Mouse (Mus musculus): ENCODE results near the gene Flt3l. TPM values are rescaled to one million over a fixed set of nuclear protein-coding genes. Genes with fewer than 3 reads are reported as not detected.

The Flt3l gene
- polyA plus RNA-seq (2017; shearing (Covaris generic)), result 100 to 1,000 TPM; 263 to 410 TPM

GRCm38 (mm10) chr7:45135993-45136567, at the start of gene Flt3l, which contains the start of gene Gm45713:
Gene Flt3l, minus strand, starts transcription at chr7:45136432.
Gene Gm45713, minus strand, starts transcription at chr7:45136231.

GRCm38 (mm10) chr7:45180896-45181477, 44.8 kb upstream of the Flt3l start, which contains the start of gene Pth2:
Gene Pth2, plus strand, starts transcription at chr7:45180995.

DNA sequence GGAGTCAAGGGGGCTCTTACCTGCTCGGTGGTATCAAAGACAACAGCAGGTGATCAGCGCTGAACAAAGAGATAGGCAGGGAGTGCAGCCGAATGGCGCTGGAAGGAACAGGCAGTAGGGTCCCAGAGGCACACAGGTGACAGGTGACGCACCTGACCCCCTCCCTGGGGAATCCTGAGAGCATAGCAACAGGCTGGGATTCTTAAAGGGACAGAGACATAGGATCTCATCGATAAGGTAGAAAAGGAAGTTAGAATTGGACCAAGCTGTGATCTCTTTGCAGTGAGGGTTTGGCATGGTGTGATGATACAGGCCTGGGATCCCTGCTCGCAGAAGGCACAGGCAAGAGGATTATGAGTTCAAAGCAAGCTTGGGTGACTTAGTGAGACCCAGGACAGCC, 43.2 kb upstream of the Flt3l start, which contains the start of gene Gfy:
Gene Gfy (minus strand): TSS at position 101 of the 400 bp plus-strand sequence.

GRCm38 (mm10) chr7:45163735-45164490, 27.7 kb upstream of the Flt3l start, which contains the start of gene Slc17a7:
Gene Slc17a7, plus strand, starts transcription at chr7:45163949.

GRCm38 (mm10) chr7:45154096-45154992, 18.1 kb upstream of the Flt3l start, which contains the start of the genes Pih1d1 and Aldh16a1:
Gene Pih1d1, plus strand, starts transcription at chr7:45154303.
Gene Aldh16a1, minus strand, starts transcription at chr7:45154584.

DNA sequence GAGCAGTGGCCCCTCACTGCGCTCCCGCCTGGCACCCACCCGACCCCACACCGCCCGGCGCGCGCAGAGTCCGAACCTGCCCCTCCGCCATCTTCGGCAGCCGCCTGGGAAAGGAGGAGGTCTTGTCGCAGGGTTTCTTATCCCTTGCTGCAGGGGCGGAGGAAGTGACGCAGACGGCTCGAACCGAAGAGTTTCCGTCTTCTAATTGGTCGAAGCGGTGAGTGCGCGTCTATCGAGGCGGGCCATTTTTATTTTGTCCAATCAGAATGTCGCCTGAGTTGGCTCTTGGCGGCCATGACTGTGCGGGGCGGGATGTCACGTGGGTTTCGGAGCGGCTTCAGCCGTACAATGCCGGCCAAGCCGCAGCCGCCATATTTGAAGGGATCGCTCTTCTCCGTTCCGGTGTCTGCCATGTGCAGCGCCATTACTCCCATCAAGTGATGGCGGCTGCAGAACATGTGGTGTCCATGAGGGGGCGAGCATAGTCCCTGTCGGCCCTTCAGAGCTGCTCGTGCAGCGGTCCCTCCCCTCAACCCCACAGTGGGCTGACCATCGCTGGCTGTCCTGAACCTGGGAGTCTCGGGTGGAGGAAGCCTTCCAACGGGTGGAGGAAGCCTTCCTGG, 7.5 kb downstream of the Flt3l start, which contains the start of gene Rpl13a:
Gene Rpl13a (minus strand): TSS at position 138 of the 623 bp plus-strand sequence.

GRCm38 (mm10) chr7:45124224-45125143, 11.7 kb downstream of the Flt3l start, which contains the start of gene Rps11:
Gene Rps11, minus strand, starts transcription at chr7:45124439.

GRCm38 (mm10) chr7:45103652-45104180, 32.5 kb downstream of the Flt3l start, which contains the start of gene Fcgrt:
Gene Fcgrt, minus strand, starts transcription at chr7:45103851.

DNA sequence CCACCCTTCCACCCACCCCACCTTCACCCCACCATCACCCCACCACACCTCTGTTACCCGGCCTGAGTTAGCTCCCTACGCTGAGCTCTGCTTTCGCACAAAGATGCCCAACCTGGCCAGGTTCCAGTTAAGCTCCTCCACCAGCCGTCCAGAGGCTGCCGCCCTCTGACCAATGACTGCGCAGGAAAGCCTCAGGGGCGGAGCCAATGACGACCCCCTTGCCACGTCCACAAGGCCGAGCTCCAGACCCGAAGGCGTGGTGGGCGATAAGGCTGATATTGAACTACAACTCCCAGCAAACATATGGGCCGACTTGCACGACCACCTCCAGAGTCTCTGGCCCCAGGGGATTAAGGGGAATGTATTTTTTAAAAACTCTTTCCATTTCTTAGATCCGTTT, 44.2 kb downstream of the Flt3l start, which contains the start of gene Rcn3:
Gene Rcn3 (minus strand): TSS at position 174 of the 400 bp plus-strand sequence.

Other genes starting within 250 kb of the Flt3l start
- 10 to 100 TPM; 53.6 TPM for gene Med25, start 243.7 kb downstream of the Flt3l start, polyA plus RNA-seq (2017; shearing (Covaris generic))
- gene Fuz, start 240.4 kb downstream of the Flt3l start, polyA plus RNA-seq (2017; shearing (Covaris generic)), result 10 to 100 TPM; 28.0 to 39.1 TPM
- 10 to 100 TPM; 49.1 to 61.7 TPM for gene Ap2a1, start 206.9 kb downstream of the Flt3l start, polyA plus RNA-seq (2017; shearing (Covaris generic))
- gene Tsks, start 193.2 kb downstream of the Flt3l start, polyA plus RNA-seq (2017; shearing (Covaris generic)), result under 1 TPM; 0.14 to 0.18 TPM
- under 1 TPM; 0.28 to 0.44 TPM for gene Cpt1c, start 161.6 kb downstream of the Flt3l start, polyA plus RNA-seq (2017; shearing (Covaris generic))
- gene Prmt1, start 149.9 kb downstream of the Flt3l start, polyA plus RNA-seq (2017; shearing (Covaris generic)), result 100 to 1,000 TPM; 138 to 219 TPM
- 100 to 1,000 TPM; 173 to 194 TPM for gene Irf3, start 138.8 kb downstream of the Flt3l start, polyA plus RNA-seq (2017; shearing (Covaris generic))
- 10 to 100 TPM; 24.3 to 26.9 TPM for gene Bcl2l12, start 137.7 kb downstream of the Flt3l start, polyA plus RNA-seq (2017; shearing (Covaris generic))
- gene Scaf1, start 120.1 kb downstream of the Flt3l start, polyA plus RNA-seq (2017; shearing (Covaris generic)), result 10 to 100 TPM; 30.1 to 38.3 TPM
- 10 to 100 TPM; 21.5 to 34.7 TPM for gene Rras, start 118.5 kb downstream of the Flt3l start, polyA plus RNA-seq (2017; shearing (Covaris generic))
- gene Prr12, start 83.6 kb downstream of the Flt3l start, polyA plus RNA-seq (2017; shearing (Covaris generic)), result 1 to 10 TPM; 3.3 to 6.1 TPM
- 100 to 1,000 TPM; 130 to 137 TPM for gene Nosip, start 74.0 kb downstream of the Flt3l start, polyA plus RNA-seq (2017; shearing (Covaris generic))
- 1 to 10 TPM; 1.9 to 2.7 TPM for gene Prrg2, start 73.8 kb downstream of the Flt3l start, polyA plus RNA-seq (2017; shearing (Covaris generic))
- 10 to 100 TPM in 1 of 2 experiments, 1 to 10 TPM in 1; 5.2 to 16.8 TPM for gene Rcn3, start 44.2 kb downstream of the Flt3l start, polyA plus RNA-seq (2017; shearing (Covaris generic))
- 10 to 100 TPM in 1 of 2 experiments, 1 to 10 TPM in 1; 1.6 to 18.5 TPM for gene Fcgrt, start 32.6 kb downstream of the Flt3l start, polyA plus RNA-seq (2017; shearing (Covaris generic))
- gene Rps11, start 12.0 kb downstream of the Flt3l start, polyA plus RNA-seq (2017; shearing (Covaris generic)), result 1,000 to 10,000 TPM; 2,309 to 3,648 TPM
- gene Rpl13a, start 7.7 kb downstream of the Flt3l start, polyA plus RNA-seq (2017; shearing (Covaris generic)), result 1,000 to 10,000 TPM; 2,307 to 3,859 TPM
- not detected for gene Gm45713, start 201 bp downstream of the Flt3l start, polyA plus RNA-seq (2017; shearing (Covaris generic))
- gene Pih1d1, start 17.9 kb upstream of the Flt3l start, polyA plus RNA-seq (2017; shearing (Covaris generic)), result 10 to 100 TPM; 57.0 to 66.8 TPM
- gene Aldh16a1, start 18.2 kb upstream of the Flt3l start, polyA plus RNA-seq (2017; shearing (Covaris generic)), result 10 to 100 TPM; 41.4 to 60.4 TPM
- under 1 TPM; 0.45 to 0.72 TPM for gene Slc17a7, start 27.5 kb upstream of the Flt3l start, polyA plus RNA-seq (2017; shearing (Covaris generic))
- not detected for gene Gfy, start 43.1 kb upstream of the Flt3l start, polyA plus RNA-seq (2017; shearing (Covaris generic))
- gene Pth2, start 44.6 kb upstream of the Flt3l start, polyA plus RNA-seq (2017; shearing (Covaris generic)), result not detected
- under 1 TPM; 0.07 to 0.10 TPM for gene Ccdc155, start 68.5 kb upstream of the Flt3l start, polyA plus RNA-seq (2017; shearing (Covaris generic))
- gene Dkkl1, start 75.7 kb upstream of the Flt3l start, polyA plus RNA-seq (2017; shearing (Covaris generic)), result 10 to 100 TPM in 1 of 2 experiments, 1 to 10 TPM in 1; 9.8 to 26.8 TPM
- gene Tead2, start 79.3 kb upstream of the Flt3l start, polyA plus RNA-seq (2017; shearing (Covaris generic)), result 1 to 10 TPM; 2.6 to 4.0 TPM
- 100 to 1,000 TPM; 461 to 714 TPM for gene Cd37, start 102.7 kb upstream of the Flt3l start, polyA plus RNA-seq (2017; shearing (Covaris generic))
- under 1 TPM in 1 of 2 experiments, not detected in 1; 0.20 TPM for gene Slc6a16, start 104.7 kb upstream of the Flt3l start, polyA plus RNA-seq (2017; shearing (Covaris generic))
- gene Slc6a21, start 141.1 kb upstream of the Flt3l start, polyA plus RNA-seq (2017; shearing (Covaris generic)), result under 1 TPM in 1 of 2 experiments, not detected in 1; 0.28 TPM
- 10 to 100 TPM; 12.2 to 16.1 TPM for gene Trpm4, start 197.3 kb upstream of the Flt3l start, polyA plus RNA-seq (2017; shearing (Covaris generic))
- not detected for gene Hrc, start 198.9 kb upstream of the Flt3l start, polyA plus RNA-seq (2017; shearing (Covaris generic))
- gene Ppfia3, start 230.6 kb upstream of the Flt3l start, polyA plus RNA-seq (2017; shearing (Covaris generic)), result under 1 TPM; 0.12 to 0.16 TPM
- gene Lin7b, start 234.2 kb upstream of the Flt3l start, polyA plus RNA-seq (2017; shearing (Covaris generic)), result under 1 TPM in 1 of 2 experiments, not detected in 1; 0.35 TPM

Measured in activated CD4-positive, CD25-positive, alpha-beta regulatory T cell (primary cell).